Mouse (Mus musculus) cortical plate, adult 2 months (tissue): ENCODE measurements around the gene Fgfr2. TPM values are rescaled to one million over a fixed set of nuclear protein-coding genes. Genes with fewer than 3 reads are reported as not detected.
"Not testable (repeated sequence)": the region's sequence is repeated elsewhere in the genome, so short reads cannot be mapped to it uniquely, and the experiment has no call there.

Experiments
- H3K27ac ChIP-seq: fragments of 200-500 bp; 2 replicates; pipeline ENCODE4 v1.5.1; 2012; ENCODE audit warnings: low read length, control low read depth, inconsistent platforms; ENCODE audit not compliant: insufficient read depth
- H3K4me1 ChIP-seq: fragments of 200-500 bp; 2 replicates; pipeline ENCODE4 v1.6.1; 2011; ENCODE audit warnings: low read length; ENCODE audit not compliant: control insufficient read depth, insufficient read depth
- H3K4me3 ChIP-seq: fragments of 200-500 bp; 2 replicates; pipeline ENCODE4 v1.5.1; 2011; ENCODE audit warnings: mild to moderate bottlenecking, low read length, control low read depth; ENCODE audit not compliant: insufficient read depth
- CTCF ChIP-seq: fragments of 200-500 bp; IDR thresholded peaks from 2 replicates; pipeline ENCODE4 v1.5.1; 2011; ENCODE audit warnings: mild to moderate bottlenecking, control low read depth, low read length; ENCODE audit not compliant: insufficient read depth; ENCODE audit errors: extremely low read depth
- POLR2A ChIP-seq: fragments of 200-500 bp; IDR thresholded peaks from 2 replicates; pipeline ENCODE4 v1.6.1; 2011; ENCODE audit warnings: mild to moderate bottlenecking, low read length, control low read depth; ENCODE audit not compliant: insufficient read depth; ENCODE audit errors: extremely low read depth
- polyA plus RNA-seq: library from polyadenylated mRNA; depleted of rRNA; stranded (reverse); fragments of >200 nt; gene quantifications from 2 replicates; pipeline ENCODE4 v1.2.3, GENCODE M21; 2012

Gene Fgfr2
- polyA plus RNA-seq, 1 experiment, result 50.4 TPM

GRCm38 (mm10) chr7:130519096-130520048 is 2603.8 kb downstream of the Fgfr2 start:
- TF ChIP-seq CTCF (no peak), POLR2A (peak; percentile 58)
- peaks cover 2% of the 10 kb centered on the region; the same call in 1 of the 2 replicates for H3K4me1 ChIP-seq
- peak overlapping the region; percentile 98 for H3K27ac ChIP-seq

GRCm38 (mm10) chr7:130518213-130519095 is 2604.7 kb downstream of the Fgfr2 start:
- H3K4me1 ChIP-seq, result peaks cover 2% of the 10 kb centered on the region; the same call in 1 of the 2 replicates
- TF ChIP-seq POLR2A, result no peak
- no peak for TF ChIP-seq CTCF
- peak overlapping the region; percentile 59 for H3K4me3 ChIP-seq
- H3K27ac ChIP-seq, result peak overlapping the region; percentile 58; the same call in 1 of the 2 replicates

More at GRCm38 (mm10) chr7:130519096-130520048, 2603.8 kb downstream of the Fgfr2 start:
- peak overlapping the region; percentile 59 for H3K4me3 ChIP-seq

GRCm38 (mm10) chr7:130510243-130510642 is 2612.9 kb downstream of the Fgfr2 start:
- Histone ChIP-seq H3K27ac (no peak overlapping the region), H3K4me1 (no peaks in the 10 kb centered on the region), H3K4me3 (no peak overlapping the region)
- no peak for TF ChIP-seq CTCF
- TF ChIP-seq POLR2A, result no peak

GRCm38 (mm10) chr7:130503006-130503405 is 2620.1 kb downstream of the Fgfr2 start:
- H3K4me1 ChIP-seq, result no peaks in the 10 kb centered on the region
- no peak overlapping the region for H3K4me3 ChIP-seq
- H3K27ac ChIP-seq, result no peak overlapping the region
- TF ChIP-seq CTCF (no peak), POLR2A (no peak)

GRCm38 (mm10) chr7:130501499-130501898 is 2621.7 kb downstream of the Fgfr2 start:
- no peak overlapping the region for H3K27ac ChIP-seq
- H3K4me1 ChIP-seq, result no peaks in the 10 kb centered on the region
- no peak overlapping the region for H3K4me3 ChIP-seq
- TF ChIP-seq POLR2A, result no peak
- no peak for TF ChIP-seq CTCF

GRCm38 (mm10) chr7:130493346-130493745 is 2629.8 kb downstream of the Fgfr2 start:
- Histone ChIP-seq H3K27ac (no peak overlapping the region), H3K4me1 (peaks cover 3% of the 10 kb centered on the region; the same call in 1 of the 2 replicates), H3K4me3 (no peak overlapping the region)
- TF ChIP-seq POLR2A (no peak), CTCF (no peak)

- H3K4me1 ChIP-seq, result peaks cover 3% of the 10 kb centered on the region; the same call in 1 of the 2 replicates
- no peak for TF ChIP-seq CTCF
- TF ChIP-seq POLR2A, result no peak
- H3K4me3 ChIP-seq, result no peak overlapping the region
These were observed 2631.1 kb downstream of the Fgfr2 start for GRCm38 (mm10) chr7:130492026-130492425.

GRCm38 (mm10) chr7:130479003-130479402 is 2644.1 kb downstream of the Fgfr2 start:
- not testable (repeated sequence) for H3K4me3 ChIP-seq, H3K4me1 ChIP-seq, H3K27ac ChIP-seq

More at GRCm38 (mm10) chr7:130492026-130492425, 2631.1 kb downstream of the Fgfr2 start:
- H3K27ac ChIP-seq, result no peak overlapping the region

GRCm38 (mm10) chr7:130475970-130476369 is 2647.2 kb downstream of the Fgfr2 start:
- Histone ChIP-seq H3K4me1 (no peaks in the 10 kb centered on the region; the same call in 1 of the 2 replicates), H3K27ac (no peak overlapping the region), H3K4me3 (no peak overlapping the region)
- TF ChIP-seq CTCF (peak; percentile 97), POLR2A (no peak)
